Mouse (Mus musculus) layer of hippocampus, adult 2 months (tissue): Measurements from ENCODE around the gene Olfr938. TPM values are rescaled to one million over a fixed set of nuclear protein-coding genes. Genes with fewer than 3 reads are reported as not detected.

Source experiments
- DNase-seq, 2 experiments: peaks; one replicate each; pipeline ENCODE4 v3.0.0; 2022; ENCODE audit warnings: low spot score in 2 of 2
- H3K27ac ChIP-seq: fragments of 200-600 bp; 2 replicates; pipeline ENCODE4 v1.8.1; 2022
- H3K4me3 ChIP-seq: fragments of 200-600 bp; 2 replicates; pipeline ENCODE4 v1.8.1; 2022; ENCODE audit warnings: mild to moderate bottlenecking
- CTCF ChIP-seq: fragments of 200-600 bp; conservative IDR thresholded peaks from 2 replicates; pipeline ENCODE4 v1.8.1; 2022; ENCODE audit warnings: antibody characterized with exemption, mild to moderate bottlenecking, moderate library complexity
- long read RNA-seq, 2 experiments: library from polyadenylated mRNA; stranded (forward); transcript quantifications; one replicate each; pipeline ENCODE4 v2.0.0; 2021; ENCODE audit warnings: borderline mapping rate in 2 of 2
- microRNA-seq, 2 experiments: library from miRNA; unstranded; fragments of <30 nt; microRNA quantifications; one replicate each; pipeline ENCODE4 v1.2.0; 2021
- total RNA-seq, 2 experiments: library from RNA; stranded (reverse); gene quantifications; 2 replicates each; pipeline ENCODE4 v1.2.3; 2021

Olfr938 gene
- not detected for total RNA-seq
- long read RNA-seq, experiment 1: 0 reads
- long read RNA-seq, experiment 2: 0 reads

DNA sequence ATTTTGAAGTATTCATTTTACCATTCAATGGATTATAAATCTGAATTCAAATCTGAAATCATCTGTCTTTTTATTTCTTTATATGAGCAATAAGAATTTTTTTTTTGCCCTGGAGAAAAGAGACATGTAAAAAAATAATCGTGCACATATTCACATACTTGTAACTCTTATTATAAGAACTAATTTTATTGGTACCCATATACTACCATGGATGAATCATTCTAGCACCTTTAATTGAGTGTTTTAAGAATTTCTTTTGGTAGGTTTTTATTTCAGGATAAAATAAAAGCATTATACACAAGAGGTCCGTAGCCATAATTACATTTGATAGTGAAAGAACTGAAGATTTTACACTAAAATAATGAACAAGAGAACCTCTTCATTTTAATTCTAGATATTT lies at the start of gene Olfr938:
Olfr938 (minus strand) TSS at position 101 of the 400 bp plus-strand sequence.
- H3K4me3 ChIP-seq: no peak within 1 kb of the TSS
- TF ChIP-seq CTCF: no peak
- no peak for DNase-seq
- H3K27ac ChIP-seq: no peak within 1 kb of the TSS

- DNase-seq: no peak
- TF ChIP-seq CTCF: no peak
Measured at GRCm38 (mm10) chr9:39127831-39128230, 49.1 kb upstream of the Olfr938 start, which contains the start of gene Olfr27. Gene Olfr27 (plus strand): TSS chr9:39128131.

DNA sequence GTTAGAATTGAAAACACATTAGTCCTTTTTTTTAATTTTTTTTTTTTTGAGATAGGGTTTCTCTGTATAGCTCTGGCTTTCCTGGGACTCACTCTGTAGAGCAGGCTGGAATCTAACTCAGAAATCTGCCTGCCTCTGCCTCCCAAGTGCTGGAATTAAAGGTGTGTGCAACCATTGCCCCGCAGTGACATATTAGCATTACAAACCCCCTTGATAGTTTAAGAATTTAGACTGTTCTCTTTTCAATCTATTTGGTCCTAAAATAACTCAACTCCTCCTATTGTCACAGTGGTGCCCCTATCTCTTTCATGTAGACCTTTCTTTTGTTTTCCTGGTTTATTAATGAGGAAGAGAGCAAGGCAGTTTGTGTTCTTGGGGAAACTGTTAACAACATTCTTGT lies 48.6 kb upstream of the Olfr938 start:
- Histone ChIP-seq H3K27ac (no peak overlapping the region), H3K4me3 (no peak overlapping the region)
- DNase-seq: no peak
- no peak for TF ChIP-seq CTCF

More at GRCm38 (mm10) chr9:39127831-39128230, 49.1 kb upstream of the Olfr938 start, which contains the start of gene Olfr27:
- H3K4me3 ChIP-seq: no peak within 1 kb of the TSS
- no peak within 1 kb of the TSS for H3K27ac ChIP-seq

GRCm38 (mm10) chr9:39064851-39065250 lies 13.8 kb downstream of the Olfr938 start, which contains the start of gene Olfr937:
Gene Olfr937 (minus strand): TSS chr9:39064951.
- Histone ChIP-seq H3K27ac (no peak within 1 kb of the TSS), H3K4me3 (no peak within 1 kb of the TSS)
- no peak for TF ChIP-seq CTCF
- no peak for DNase-seq

Small RNA genes within 50 kb of the gene (microRNA-seq; reads per million reads assigned to microRNA genes)
- gene Gm25032 (0 reads per million in 2 experiments), gene Gm25529 (0 reads per million in 2 experiments)

Other genes starting within 250 kb of the Olfr938 start
- not detected for gene Olfr924, start 234.4 kb downstream of the Olfr938 start, total RNA-seq
- gene Olfr26, start 223.8 kb downstream of the Olfr938 start, total RNA-seq: not detected
- gene Olfr926, start 201.8 kb downstream of the Olfr938 start, total RNA-seq: not detected
- gene Olfr930, start 149.1 kb downstream of the Olfr938 start, total RNA-seq: not detected
- gene Olfr933, start 106.6 kb downstream of the Olfr938 start, total RNA-seq: not detected
- gene Olfr934, start 90.6 kb downstream of the Olfr938 start, total RNA-seq: not detected
- not detected for gene Olfr935, start 79.2 kb downstream of the Olfr938 start, total RNA-seq
- gene Olfr146, start 55.5 kb downstream of the Olfr938 start, total RNA-seq: not detected
- gene Olfr937, start 13.9 kb downstream of the Olfr938 start, total RNA-seq: not detected
- gene Olfr27, start 49.2 kb upstream of the Olfr938 start, total RNA-seq: not detected
- gene Olfr943, start 87.4 kb upstream of the Olfr938 start, total RNA-seq: not detected
- not detected for gene Olfr944, start 123.0 kb upstream of the Olfr938 start, total RNA-seq
- gene Olfr1537, start 171.1 kb upstream of the Olfr938 start, total RNA-seq: not detected
- gene Olfr945, start 197.9 kb upstream of the Olfr938 start, total RNA-seq: not detected
- not detected for gene Olfr948, start 247.2 kb upstream of the Olfr938 start, total RNA-seq